Comparison of ENCODE assay signal across 17 mouse cellular contexts in genomic region chr11:61270406-61270805, GRCm38 (mm10).
"Had no signal": no experiment of that assay in that cellular context is flagged by ENCODE, and none has a peak within 500 bp of the region (broad histone marks: within the 10 kb centered on the region; RNA-seq: fewer than 3 reads in every experiment).

No protein-coding gene starts in this region.

- H3K4me1 ChIP-seq: midbrain, embryonic 12.5 days; stomach, embryonic 15.5 days had no signal

- H3K9me3 ChIP-seq: midbrain, embryonic 10.5 days; midbrain, embryonic 12.5 days; neural tube, embryonic 13.5 days; neural tube, embryonic 15.5 days; stomach, embryonic 15.5 days had no signal

- H3K36me3 ChIP-seq: midbrain, embryonic 10.5 days; midbrain, embryonic 12.5 days; neural tube, embryonic 13.5 days; neural tube, embryonic 15.5 days; stomach, embryonic 15.5 days had no signal

- H3K27me3 ChIP-seq: neural tube, embryonic 13.5 days; neural tube, embryonic 15.5 days; stomach, embryonic 15.5 days had no signal

- H3K9ac ChIP-seq: lung, embryonic 14.5 days; midbrain, embryonic 12.5 days; neural tube, embryonic 13.5 days; neural tube, embryonic 15.5 days; stomach, embryonic 15.5 days had no signal

- H3K4me2 ChIP-seq: lung, embryonic 14.5 days; midbrain, embryonic 12.5 days; neural tube, embryonic 13.5 days; neural tube, embryonic 15.5 days; stomach, embryonic 15.5 days had no signal

- ATAC-seq: midbrain, embryonic 16.5 days had no signal

- H3K27ac ChIP-seq: midbrain, embryonic 10.5 days; midbrain, embryonic 12.5 days; neural tube, embryonic 13.5 days; neural tube, embryonic 15.5 days; stomach, embryonic 15.5 days; stomach, postnatal 0 days had no signal

- DNase-seq: lung, adult 18-20 months; lung, embryonic 14.5 days; lung, postnatal 10 days; lung, postnatal 4 days; midbrain, embryonic 14.5 days; right cerebral cortex, postnatal 14 days; thymus, adult 2 months; thymus, postnatal 25 days; thymus, postnatal 4 days had no signal

- H3K4me3 ChIP-seq: midbrain, embryonic 10.5 days; midbrain, embryonic 12.5 days; myocyte; neural tube, embryonic 13.5 days; neural tube, embryonic 15.5 days; stomach, embryonic 15.5 days had no signal
